Mouse (Mus musculus) cerebellum, adult 9-10 months (tissue): Measurements from ENCODE around the gene Ranbp9.
A peak's percentile ranks its signal among the peaks of the same experiment; 100 is the strongest.

Source experiments
- DNase-seq: peaks from one replicate; pipeline ENCODE4 v3.0.0; 2022

Ranbp9 gene

DNA sequence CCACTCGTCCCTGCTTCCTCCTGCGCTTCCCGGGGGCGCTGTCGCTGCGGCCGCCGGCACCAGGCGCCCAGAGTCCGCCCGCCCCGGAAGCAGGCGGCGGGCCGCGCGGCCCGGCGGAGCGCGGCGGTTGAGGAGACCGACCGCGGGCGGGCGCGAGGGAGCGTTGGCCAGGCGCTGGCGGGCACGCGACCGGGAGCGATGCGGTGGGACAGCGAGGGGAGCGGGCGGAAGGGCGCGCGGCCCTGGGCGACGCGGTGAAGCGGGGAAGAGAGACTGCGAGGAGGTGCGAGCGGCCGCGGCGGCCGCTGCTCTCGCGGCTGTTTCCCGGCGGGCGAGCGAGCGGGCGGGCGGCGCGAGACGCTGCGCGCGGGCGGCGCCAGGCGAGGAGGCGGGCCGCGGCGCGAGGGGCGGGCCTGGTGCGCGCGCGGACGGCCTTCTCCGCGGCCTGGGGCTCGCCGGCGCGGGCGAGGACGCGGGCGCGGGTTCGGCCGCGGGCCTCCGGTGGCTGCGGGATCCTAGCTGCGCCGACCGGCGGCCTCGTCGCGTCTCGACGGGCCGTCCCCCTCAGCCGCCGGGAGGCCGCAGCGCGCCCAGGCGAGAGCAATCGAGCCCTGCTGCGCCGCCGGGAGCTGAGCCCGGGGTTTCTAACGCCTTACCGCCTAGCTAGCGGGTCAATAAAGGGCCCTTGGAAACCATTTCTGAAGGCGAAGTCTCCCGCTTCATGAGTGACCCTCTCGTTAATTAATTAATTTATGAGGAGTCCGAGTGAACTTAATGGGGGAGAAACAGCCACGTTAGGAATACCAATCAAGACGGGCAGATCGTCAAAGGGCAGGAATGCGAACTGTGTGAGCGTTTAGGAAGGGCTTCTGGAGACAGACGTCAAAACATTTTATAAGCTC, at the start of gene Ranbp9:
Gene Ranbp9 (minus strand): TSS at position 326 of the 902 bp plus-strand sequence.
- DNase-seq = peak; percentile 78

DNA sequence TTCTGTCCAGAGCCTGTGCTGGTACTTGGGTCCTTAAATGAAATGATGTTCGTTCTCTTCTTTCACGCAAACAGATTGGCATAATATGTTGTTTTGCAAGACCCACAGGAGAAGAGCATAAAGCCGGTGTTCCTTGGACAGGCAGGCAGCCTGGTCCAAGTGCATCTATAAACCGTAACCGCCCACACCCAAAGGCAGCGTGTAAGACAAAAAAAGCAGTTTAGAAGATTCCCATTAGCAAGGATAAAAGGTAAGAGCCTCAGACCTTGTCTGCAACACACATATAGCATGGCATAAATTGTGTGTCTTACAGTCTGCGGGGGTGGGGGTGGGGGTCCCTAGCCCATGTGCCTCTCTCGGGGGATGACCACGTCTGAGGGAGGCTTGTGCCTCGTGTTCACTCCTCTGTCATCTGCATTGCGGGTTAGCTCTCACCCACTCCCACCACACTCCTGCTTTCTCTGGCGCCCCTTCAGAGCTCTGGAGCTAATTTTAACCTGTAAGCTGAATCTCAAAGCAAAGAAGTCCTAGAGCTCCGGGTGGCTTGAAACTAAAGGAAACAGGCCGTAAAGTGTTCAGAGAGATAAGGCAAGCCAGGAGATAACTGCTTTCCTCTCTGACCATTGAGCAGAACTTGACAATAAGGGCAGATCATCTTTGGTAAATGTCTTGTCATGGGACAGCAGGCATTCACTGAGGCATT, 49.2 kb upstream of the Ranbp9 start:
- DNase-seq = no peak

DNA sequence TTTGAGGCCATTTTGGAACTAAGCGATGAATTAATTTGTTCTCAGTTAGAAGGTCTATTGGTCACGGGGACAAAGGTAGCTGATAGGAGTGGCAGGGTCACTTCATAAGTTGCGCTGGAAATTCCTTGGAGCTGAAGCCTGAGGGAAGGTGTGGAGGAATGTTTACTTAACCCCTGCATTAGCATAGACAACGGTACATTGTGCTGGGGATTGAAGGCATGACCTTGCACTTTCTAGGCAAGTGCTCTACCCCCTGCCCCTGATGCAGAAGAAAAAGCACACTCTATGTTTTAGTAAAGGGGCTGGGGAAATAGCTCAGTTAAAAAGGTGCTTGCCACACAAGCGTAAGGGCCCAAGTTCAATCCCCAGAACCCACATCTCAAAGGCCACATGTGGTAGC, 45.2 kb upstream of the Ranbp9 start:
- no peak for DNase-seq

DNA sequence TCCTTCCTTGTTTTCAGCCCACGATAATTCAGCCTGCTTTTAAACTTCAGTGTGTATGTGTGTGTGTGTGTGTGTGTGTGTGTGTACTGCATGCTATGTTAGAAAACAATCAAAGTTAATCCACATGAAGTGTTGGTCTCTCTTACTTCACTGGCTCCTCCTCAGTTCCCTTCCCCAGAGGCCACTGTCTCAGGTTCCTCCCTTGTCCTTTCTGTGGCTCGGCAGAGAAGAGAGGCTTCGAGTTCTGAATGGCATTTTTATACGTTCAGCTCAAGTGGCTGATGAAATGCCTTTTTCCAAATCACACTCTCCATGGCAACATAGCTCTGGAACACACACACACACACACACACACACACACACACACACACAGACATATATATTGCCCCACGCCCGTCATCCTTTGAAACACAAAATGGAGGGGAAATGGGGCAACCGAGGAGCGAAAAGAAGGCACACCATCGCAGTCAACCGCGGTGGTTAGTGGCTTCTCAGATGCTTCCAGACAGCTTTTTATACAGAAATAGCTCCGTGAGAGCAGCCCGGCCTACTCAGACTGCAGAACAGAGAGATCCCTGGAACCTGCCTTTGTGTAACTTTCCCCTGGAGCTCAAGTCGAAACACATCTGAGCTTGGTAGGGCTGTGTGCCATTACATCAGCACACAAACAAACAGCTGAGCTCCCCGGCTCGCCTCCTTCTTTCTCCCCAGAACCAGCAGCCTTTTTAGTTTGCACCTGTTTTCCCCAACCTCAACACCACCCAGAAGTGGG, 44.5 kb upstream of the Ranbp9 start:
- DNase-seq = no peak

DNA sequence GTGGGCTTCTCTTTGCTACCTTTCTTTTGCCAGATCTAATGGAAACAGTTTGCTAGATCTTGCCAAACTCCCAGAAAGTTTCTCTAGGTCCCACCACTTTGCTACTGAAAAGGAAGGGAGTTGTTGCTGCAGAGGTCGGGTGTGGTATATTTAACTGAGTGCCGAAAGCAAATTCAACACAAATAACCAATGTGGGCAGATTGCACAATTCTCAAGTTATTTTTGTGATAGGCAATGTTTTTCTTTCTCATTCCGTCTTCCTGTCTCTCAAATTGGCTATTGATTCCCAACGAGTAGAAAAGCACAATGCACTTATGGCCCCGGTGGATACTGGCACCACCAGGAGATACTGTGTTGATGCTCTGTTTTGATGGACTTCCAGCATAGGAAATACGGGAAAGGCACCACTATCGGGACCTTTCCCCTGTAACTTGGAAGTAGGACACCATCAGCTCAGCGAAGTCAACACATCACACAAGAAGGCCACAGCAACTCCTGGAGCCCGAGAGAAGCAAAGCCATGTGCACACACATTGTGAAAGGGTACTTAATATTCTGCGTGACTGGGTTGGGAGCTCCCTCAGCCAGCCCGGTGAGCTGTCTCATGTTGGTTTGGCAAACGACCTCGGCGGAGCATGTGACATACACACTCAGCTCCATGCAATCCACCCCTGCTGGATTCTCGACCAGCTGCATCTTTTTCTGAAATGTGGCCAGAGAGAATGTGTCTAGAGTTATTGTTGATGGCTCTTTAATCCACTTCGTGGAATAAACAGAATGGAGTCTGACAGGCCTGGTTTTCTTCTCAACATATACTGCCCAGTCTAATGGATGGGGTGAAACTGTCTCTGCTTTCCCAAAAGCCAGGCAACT, 43.6 kb upstream of the Ranbp9 start:
- no peak for DNase-seq

DNA sequence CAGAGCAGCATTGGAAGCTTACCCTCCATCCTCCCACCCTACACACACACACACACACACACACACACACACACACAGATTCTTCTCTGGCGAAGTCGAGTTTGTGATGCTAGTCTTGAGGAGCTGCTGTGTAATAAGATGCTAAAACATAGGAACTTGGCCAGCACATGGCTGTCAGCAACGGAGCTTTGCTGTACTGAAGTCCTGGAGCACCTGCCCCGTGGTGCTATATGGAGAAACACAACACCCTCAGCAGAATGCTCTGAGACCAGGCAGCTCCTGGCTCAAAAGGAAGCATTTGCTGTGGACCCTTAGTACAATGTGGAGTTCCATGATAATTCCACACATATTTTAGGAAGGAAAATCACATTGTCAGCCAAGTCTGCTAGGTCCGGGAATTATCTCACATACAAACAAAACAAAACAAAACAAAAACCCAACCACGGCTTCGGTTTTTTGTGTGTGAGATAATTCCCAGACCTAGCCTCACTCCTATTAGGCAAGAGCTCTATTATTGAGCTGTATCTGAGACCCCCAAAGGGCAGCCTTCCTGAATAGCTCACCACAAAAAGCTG, 42.9 kb upstream of the Ranbp9 start:
- DNase-seq = no peak

DNA sequence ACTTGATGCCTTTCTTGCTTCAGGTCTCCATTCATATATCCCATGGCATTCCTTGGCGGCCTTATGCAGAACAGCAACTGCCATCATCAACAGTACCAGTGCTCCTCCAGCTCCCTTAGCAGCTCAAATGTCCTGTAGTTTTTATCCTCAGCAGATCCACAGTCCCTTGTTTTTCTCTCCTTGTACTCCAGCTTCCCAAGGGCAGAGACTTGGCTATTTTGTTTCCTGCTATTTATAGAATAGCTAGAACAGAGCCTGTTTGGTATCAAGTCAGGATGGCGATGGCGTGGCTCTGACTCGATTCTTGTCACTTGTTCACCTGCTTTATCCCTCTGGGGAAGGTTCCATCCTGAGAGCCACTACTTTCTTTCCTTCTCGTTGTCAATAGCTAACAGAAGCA, 40.9 kb upstream of the Ranbp9 start:
- no peak for DNase-seq

DNA sequence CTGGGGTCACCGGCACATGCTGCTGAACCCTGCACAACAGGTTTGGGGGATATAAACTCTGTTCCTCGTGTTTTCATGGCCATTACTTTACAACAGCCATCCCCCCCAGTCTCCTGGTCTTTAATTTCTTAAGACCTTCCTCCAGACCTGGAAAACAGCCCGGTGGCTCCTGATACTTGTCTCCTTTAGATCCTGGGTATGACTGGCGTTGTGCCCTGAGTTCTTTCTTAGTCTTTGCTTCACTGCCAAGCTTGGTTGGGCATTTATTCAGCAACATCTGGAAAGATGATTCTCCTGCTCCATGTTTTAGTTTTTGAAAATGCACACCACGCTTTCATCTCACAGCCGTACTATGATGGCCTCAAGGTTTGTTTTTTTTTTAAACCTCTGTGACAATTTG, 38.2 kb upstream of the Ranbp9 start:
- no peak for DNase-seq

DNA sequence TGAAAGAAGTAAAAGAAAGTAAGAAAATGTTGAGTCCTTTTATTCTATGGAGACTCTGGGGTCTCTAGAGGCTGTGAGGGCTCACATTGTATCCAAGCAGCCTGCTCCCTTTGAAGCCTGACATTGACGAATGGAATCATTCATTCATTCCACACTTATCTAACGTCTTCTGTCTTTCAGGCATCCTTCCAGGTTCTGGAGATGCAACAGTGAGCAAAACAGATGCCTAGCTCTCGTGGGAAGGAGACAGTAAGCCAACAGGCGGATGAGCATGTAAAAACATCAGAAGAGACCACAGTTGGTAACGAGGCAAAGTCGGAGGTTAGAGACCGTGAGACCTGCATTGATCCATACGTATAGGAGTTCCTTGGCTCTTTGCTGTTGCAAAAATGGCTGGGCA, 36.3 kb upstream of the Ranbp9 start:
- DNase-seq = no peak

DNA sequence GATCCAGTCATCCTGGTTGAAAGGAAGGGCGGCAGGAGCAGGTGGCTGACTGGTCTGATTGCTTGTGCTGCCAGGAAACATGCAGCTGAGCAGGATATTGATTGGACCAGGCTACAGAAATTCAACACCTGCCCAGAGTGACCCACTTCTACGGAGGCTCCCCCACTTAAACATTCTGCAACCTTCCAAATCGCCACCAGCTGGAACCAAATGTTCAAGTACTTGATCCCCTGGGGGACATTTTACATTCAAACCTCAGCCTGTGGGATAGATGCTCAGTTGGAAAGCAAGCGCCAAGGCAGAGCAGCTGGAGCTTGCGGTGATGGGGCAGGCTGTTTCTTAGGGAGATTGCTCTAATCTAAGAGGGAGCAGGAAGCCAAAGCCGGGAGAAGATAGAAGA, 35.8 kb upstream of the Ranbp9 start:
- DNase-seq = no peak

DNA sequence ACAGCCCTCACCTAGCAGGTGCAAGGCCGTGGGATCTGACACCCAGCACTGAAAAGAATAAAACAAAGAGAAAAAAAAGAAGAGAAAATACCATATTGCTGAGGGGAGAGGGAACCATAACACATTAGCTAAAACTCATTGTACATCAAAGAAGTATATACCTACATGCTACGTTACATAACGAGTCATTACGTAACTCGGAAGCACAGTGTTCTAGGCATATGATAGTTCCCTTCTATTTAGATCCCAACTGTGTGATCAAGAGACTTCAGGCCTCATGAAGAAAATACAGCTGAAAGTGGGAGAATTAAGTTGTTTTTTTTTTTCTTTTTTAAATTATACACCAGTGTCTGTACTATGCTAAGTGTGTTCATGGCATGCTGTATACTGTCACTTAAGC, 35.0 kb upstream of the Ranbp9 start:
- DNase-seq = no peak

DNA sequence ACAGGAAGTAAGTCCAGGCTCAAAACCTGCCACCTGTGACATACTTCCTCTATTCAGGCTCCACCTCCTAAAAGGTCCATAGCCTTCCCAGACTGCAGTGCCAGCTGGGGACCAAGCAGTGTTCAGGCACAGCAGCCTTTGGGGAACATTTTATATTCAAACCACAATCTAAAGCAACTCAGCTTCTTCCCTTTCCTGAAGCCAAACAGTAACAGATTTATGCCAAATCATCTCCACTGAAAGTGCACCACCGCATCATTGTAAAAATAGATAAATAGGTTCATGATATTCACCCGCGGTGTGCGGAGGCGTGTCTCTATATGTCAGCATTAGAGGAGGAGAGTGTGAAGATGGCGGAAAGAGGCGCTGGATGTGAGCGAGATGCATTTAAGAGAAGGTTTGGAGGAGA, 33.9 kb upstream of the Ranbp9 start:
- no peak for DNase-seq

DNA sequence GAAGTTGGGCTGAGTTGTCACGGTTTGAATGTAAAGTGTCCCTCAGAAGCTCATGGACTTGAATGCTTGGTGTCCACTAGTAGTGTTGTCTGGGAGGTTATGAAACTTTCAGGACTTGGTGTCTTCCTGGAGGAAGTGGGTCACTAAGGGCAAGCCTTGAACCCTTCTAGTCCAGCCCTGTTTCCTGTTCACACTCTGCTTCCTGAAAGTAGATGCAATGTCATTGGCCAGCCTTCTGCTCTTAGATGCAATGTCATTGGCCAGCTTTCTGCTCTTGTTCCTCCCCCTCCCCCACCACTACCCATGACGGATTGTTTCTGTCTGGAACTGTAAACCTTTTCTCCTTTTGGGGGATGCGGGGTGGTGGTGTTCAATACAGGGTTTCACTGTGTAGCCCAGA, 31.7 kb upstream of the Ranbp9 start:
- no peak for DNase-seq

DNA sequence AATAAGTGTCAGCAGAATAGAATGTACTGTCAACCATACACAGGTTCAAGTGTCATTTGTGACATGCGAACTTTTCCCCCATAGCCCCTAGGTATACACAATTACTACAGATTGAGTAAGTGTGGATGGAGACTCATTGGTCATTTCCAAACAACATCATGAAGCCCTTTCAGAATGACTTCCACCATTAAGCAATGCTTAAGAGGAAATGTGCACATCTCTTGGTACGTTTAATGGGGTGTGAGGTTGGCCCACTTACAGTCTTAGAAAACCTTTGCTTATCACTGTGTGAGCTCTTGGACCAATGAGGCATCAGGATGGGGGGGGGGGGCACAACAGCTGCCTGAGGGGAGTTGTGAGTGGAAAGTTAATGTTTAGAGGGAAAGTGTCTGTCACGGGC, 24.7 kb upstream of the Ranbp9 start:
- no peak for DNase-seq

DNA sequence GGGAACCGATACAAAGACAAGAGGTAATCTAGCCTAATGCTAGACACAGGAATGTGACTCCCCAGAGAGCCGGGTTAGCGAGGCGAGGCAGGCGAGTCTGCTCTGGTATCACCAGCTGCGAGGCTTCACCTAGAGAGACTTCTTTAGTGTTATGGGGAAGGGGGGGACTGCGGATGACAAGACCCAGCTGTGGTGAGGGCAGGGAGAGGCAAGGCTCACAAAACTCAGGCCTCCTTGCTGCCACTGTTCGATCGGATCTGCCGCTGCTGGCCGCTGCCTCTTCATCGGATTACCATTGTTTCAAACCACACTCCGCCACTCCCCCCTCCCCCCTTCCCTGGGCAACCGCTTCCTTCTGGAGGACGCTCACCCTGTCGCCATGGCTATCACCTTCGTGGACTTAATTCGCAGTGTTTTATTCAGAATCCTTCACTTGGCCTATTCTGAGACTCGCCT, 22.3 kb upstream of the Ranbp9 start:
- DNase-seq = no peak

DNA sequence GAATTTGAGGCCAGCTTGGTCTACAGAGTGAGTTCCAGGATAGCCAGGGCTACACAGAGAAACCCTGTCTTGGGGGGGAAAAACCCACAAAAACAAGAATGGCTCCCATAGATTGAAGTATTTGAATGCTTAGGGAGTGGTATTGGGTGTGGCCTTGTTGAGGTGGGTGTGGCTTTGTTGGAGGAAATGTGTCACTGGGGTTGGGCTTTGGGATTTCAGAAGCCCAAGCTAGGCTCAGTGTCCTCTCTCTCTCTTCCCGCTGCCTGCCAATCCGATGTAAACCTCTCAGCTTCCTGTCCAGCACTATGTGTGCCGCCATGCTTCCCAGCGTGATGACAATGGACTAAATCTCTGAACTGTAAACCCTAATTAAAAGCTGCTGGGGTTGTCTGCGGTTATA, 20.5 kb upstream of the Ranbp9 start:
- DNase-seq = no peak

DNA sequence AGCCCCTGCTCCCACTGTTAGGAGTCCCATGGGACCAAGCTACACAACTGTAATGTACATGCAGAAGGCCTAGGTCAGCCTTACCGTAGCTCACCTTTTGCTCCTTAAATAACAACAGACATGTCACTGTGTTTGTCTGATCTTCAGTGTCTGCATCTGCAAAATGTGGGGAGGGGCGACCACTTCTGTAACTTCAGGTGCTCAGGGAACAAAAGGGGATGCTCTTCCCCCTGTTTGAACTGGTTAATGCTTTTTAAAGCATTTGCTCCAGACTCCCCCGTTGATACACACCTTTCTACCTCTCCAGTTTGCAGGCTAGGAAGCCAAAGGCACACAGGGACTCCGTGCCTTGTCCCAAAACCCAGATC, 19.4 kb upstream of the Ranbp9 start:
- DNase-seq = no peak

DNA sequence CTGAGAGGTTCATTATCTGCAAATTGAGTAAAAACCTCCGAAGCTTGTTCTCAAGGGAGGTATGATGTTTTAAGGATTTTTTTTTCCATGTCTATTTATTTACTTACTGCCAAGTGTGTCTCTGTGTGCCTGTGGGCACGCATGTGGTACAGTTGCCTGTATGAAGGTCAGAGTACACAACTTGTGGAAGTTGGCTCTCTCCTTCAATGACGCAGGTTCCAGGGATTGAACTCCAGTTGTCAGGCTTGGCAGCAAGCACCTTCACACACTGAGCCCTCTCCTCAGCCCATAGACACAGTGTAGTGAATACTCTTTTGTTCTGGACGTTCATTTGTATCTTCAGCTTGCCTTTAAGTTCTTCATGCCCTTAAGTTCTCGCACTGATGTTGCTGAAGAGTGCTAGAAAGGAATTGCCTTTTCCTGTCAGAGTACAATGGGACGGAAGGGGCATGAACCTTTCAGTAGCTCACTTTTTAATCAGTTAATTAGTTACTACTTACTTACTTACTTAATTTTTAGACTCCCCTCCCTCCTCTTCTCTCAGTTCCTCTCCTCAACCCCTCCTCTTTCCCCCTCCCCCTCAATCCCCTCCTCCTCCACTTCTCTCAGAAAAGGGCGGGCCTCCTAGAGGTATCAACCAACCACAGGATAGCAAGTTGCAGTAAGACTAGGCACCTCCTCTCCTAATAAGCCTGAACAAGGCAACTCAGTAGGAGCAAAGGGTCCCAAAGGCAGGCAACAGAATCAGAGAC, 18.8 kb upstream of the Ranbp9 start:
- DNase-seq = no peak

DNA sequence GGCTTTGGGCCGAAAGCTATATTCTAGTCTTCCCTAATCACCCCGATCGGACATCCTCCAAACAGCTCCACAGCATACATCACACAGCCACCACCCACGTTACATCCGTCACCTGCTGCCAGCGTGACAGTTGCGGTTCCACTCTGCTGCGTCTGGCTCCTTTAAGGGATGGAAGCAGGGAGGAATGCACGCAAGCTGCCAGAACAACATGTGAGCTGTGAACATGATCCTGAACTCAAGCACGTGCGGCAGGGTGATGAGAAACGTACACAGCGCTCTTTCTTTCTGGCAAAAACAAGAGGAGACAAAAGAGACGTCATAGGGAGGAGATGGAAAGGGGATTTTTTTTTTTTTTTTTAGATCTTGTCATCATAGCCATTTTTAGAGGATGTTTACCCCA, 17.8 kb upstream of the Ranbp9 start:
- DNase-seq = no peak

DNA sequence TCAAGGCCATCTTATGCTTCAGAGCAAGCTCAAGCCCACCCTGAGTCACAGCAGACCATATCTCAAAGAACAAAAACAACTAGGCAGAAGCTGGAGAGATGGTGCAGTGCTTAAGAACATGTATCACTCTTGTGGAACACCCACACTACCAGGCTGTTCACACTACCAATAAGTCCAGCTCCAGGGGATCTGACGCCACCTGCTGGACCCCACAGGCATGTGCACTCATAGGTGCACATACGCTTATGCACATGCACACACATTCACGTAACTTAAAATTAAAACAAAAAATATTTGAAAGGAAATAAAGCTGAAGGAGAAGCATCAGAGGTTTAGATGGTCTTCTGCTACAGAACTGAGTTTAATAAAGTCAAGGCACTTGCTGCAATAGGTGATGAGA, 16.7 kb upstream of the Ranbp9 start:
- DNase-seq = no peak

DNA sequence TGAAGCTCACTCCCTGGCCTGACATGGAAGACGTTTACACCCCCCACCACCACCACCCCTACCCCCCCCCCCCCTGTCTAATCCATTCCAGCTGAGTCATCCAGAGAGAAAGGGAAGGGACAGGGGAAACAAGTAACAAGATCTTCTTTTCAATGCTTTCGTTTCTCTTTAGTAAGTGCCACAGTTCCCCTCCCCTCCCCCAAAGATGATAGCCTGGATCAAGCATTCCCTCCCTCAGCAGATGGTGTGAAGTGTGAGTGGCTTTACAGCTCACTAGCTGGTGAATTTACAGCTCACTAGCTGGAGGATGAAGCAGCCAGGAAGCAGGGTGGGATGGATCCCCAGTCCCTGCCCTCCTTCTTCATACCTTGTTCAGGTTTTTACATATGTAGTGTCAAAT, 15.6 kb upstream of the Ranbp9 start:
- DNase-seq = no peak

DNA sequence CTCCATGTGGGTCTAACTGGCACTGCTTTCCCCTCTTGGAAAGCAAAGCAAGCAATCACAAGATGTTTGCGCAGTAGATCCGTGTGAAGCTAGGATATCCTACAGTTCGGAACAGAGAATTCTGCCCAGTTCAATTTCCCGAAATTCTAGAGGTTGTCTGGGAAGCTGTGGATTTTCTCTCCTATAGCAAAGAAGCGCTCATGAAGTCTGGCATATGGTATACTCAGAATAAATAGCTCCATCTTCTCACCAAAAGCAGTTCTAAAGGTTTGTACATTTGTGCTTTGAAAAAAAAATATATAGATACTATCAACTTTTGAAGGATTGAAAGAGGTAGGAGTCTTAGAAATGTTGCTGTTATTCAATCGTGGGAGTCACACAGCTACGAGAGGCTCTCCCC, 14.6 kb upstream of the Ranbp9 start:
- DNase-seq = no peak
